Mouse (Mus musculus) ES-E14 (cell line): Measurements from ENCODE around the gene Slc16a2.

Experiments
- CHD2 ChIP-seq: IDR thresholded peaks from 2 replicates; pipeline ENCODE4 v1.6.1; 2014; ENCODE audit warnings: mild to moderate bottlenecking, low read depth, low read length, inconsistent platforms
- HCFC1 ChIP-seq: IDR thresholded peaks from 2 replicates; pipeline ENCODE4 v1.6.1; 2012; ENCODE audit warnings: low read length, inconsistent platforms, borderline replicate concordance; ENCODE audit not compliant: insufficient read depth
- MAFK ChIP-seq: IDR thresholded peaks from 2 replicates; pipeline ENCODE4 v1.6.1; 2014; ENCODE audit warnings: mild to moderate bottlenecking, low read depth, low read length, inconsistent platforms; ENCODE audit not compliant: insufficient read depth
- ZC3H11A ChIP-seq: IDR thresholded peaks from 2 replicates; pipeline ENCODE4 v1.6.1; 2012; ENCODE audit warnings: low read depth, mild to moderate bottlenecking, inconsistent platforms, low read length, borderline replicate concordance

GRCm38 (mm10) chrX:103741215-103742056 is 80.3 kb downstream of the Slc16a2 start:
- TF ChIP-seq HCFC1 (no peak), CHD2 (no peak), ZC3H11A (no peak), MAFK (no peak)
